Mouse (Mus musculus): ENCODE measurements around the gene Cebpg. TPM values are rescaled to one million over a fixed set of nuclear protein-coding genes. Genes with fewer than 3 reads are reported as not detected.

Gene Cebpg
- total RNA-seq, 2 experiments from 2014 or later: 29.8 to 86.5 TPM

DNA sequence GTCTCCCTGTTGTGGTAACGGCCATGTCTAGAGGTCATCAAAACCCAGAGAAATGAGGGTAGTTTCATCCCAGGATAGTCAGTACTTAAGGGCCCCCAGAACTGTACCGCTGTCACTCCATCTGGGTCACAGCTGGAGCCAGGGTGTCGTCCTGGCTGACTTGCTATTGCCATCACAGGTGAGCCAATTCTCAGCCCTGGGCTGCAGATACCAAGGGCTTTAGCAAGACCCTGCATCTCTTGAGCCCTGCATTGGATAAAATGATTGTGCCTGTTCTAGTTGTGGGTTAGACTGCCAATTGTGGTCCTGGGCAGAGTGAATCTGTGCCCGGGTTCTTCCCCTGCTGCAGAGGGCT is 30.1 kb downstream of the Cebpg start:
- ATAC-seq (ENCODE audit: poor library complexity, severe bottlenecking): no peak

DNA sequence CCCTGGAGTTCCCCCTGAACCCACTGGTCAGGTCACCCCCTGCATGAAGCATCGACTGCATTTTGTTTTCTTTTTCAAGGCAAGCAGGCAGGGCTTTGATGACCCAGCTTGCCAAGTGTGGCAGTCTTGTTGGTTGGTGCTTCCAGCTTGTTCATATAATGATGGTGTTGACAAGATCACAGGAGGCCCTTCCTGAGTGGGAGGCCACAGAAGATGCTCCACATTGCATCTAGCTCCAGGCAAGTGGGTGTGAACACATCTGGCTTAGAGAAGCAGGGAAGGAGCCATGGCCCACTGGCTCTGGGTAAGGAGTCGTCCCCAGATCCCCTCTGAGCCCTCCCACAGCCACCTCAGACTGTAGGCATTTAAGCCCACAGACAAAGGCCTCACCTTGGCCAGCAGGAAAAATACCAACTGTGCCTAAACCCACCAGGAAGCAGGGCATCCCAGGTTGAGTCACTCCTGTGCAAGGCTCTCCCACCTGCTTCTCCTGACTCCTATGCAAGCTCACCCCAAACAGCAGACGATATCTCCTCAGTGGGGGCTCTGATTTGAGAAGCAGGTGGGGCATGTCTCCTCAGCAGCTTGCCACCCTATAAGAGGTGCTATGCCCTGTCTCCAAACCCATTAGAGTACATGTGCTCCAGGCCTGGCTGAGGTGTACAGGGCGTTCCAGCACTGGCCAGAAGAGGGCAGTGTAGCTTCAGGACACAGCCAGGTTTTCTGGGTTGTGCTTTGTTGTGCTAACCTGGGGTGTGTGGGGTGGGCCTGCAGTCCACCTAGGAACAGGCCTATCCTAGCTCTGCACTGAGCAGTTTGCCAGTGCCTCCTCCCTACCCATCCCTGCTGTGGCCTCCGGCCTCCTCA is 30.7 kb downstream of the Cebpg start:
- peak; percentile 85 for ATAC-seq (ENCODE audit: poor library complexity, severe bottlenecking)

DNA sequence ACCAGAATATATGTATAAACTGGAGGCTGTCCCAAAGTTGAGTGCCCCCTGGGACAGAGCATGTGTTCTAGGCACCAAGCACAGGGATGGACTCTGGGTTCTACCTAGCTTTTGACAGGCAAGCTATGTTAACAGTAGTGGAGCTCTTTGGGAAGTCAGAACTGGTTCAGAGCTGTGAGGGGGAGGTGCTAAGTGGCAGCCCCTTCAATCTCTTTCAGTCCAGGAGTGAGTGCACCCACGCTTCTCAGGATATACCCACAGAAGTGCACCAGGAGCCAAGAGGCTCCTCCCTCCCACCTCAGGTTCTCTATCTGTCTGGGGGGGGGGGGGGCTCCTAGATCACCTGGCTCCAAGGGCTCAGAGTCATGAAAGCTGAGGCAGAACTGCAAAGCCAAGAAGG is 31.9 kb downstream of the Cebpg start:
- ATAC-seq (ENCODE audit: poor library complexity, severe bottlenecking): no peak

DNA sequence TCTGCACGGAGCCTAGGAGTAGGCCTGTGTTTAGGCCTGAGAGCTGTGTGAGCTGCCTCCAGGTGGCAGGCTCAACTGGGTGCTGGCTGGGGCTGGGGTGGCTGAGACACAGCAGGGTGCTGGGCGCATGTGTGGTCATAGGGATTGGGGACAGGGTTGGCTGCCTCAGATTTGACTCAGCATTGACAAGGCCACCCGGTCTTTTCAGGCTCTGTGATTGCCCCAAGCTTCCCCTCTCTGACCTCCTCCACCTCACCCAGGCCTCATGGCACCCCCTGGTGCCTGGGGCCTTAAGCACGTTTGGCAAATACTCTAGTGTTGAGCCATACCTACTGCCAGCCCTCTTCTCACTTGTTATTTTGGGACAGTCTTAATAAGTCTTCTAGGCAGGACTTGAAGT is 33.1 kb downstream of the Cebpg start:
- ATAC-seq (ENCODE audit: poor library complexity, severe bottlenecking): no peak

DNA sequence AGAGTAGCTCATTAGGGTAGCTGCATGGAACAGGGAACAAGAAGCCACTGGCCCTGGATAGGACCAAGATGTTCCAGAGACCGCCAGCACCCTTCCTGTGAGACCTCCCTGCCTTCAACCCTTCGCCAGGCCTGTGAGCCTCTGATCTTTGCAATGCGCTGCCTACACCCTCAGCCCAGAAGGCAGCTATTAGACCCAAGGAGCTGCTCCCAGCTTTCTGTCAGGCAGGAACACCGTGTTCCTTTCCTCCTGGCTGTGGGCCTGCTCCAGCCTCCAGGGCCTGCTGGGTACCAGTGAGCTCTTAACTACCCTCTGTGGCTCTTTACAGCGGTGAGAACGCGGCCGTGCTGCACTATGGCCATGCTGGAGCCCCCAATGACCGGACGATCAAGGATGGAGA is 35.0 kb downstream of the Cebpg start:
- ATAC-seq (ENCODE audit: poor library complexity, severe bottlenecking): no peak

DNA sequence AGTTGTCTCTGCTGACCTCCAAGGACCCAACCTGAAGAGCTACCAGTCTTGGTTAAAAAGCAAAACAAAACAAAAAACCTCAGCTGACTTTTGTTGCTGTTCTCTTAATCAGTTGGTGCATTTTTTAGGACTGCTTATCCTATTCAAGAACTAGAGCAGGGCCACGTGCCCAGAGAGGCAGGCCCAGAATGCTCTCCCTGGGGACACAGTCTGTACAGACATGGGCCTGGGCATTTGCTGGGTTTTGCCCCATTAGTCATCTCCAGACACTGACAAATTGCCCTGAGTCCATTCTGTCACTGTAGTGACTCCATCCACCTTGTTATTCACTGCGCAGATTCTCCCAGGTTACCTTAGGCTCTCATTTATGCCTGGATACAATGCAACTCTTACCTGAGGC is 41.1 kb downstream of the Cebpg start:
- no peak for ATAC-seq (ENCODE audit: poor library complexity, severe bottlenecking)

DNA sequence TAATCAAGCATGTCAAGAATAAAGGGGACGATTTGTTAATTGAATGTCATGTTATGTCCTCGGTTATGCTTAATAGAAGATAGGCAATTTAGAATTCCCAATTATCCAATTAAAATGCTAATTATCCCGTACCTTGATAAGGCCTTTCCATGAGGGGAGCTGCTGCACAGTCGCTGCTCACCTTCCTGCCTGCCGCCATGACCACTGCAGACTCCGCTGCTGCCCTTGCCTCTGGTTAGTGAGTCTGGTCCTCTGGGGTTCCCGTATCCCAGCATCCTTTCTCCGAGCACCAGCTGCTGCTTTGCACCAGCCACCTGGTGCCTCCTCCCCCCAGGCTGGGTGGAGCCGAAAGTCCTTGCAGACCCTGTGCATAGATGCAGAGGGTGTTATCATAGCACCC is 43.1 kb downstream of the Cebpg start:
- ATAC-seq (ENCODE audit: poor library complexity, severe bottlenecking): no peak

DNA sequence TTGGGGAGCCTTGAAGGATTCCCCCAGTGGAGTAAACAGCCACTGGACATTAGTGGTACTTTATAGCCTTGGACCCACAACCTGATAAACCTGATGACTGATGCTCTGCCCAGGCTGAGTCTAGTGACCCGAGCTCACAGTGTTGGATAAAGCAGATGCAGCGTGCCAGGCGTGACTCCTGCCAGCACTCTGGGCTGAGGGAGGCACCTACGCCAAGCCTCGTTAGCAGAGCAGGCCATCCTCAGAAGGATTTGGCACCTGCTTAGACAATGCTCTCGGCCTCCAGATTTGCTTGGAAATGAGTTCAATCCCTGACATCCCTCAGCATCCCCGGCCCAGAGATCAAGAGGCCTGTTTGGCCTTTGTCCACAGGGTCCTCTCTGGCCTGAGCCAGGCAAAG is 49.7 kb downstream of the Cebpg start:
- ATAC-seq (ENCODE audit: poor library complexity, severe bottlenecking): no peak

DNA sequence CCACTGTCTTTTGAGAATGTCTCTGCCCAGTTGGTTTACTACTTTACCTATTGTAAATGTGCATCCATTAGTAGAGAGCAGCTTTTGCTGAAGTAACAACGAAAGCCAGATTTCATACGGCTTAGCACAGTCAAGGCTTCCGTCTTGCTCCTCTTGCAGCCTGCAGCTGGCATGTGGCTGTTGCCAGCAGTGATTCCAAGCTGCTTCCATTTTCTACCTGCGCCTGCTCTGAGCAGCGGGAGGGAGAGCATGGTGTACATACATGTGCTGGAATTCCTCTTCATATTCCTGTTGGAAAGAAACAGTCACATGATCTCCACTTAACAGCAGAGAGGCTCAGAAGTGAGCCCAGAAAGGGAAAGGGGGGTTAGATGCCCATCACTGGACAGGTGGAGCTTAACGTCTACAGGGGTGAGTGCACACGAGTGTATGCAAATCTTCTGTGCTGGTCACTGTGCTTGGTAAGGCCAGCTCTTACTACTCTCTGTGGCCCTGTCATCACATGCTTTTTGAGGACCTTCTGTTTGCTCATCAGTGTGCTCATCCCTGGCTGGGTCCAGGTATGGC is 53.1 kb downstream of the Cebpg start:
- ATAC-seq (ENCODE audit: poor library complexity, severe bottlenecking): no peak

DNA sequence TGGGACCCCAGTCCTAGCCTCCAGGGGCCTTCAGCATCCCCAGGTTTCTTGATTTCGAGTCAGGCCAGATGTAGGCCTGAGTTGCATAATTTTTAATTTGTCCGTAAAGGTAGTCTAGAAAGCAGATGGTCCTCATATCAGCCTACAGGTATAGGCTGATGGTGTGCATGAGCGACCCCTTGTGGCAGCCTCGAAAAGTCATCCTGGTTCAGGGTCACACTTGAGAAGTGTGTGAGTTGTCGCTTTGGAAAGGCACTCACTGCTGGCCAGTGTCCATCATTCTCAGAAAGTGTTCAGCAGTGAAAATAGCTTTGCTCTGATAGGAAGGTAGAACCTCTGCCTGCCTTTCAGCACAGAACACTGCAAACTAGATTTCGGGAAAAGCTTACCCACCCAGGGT is 55.5 kb downstream of the Cebpg start:
- peak; percentile 54 for ATAC-seq (ENCODE audit: poor library complexity, severe bottlenecking)

Other genes starting within 250 kb of the Cebpg start
- not detected in 2 replicates for gene Chst8, start 243.9 kb downstream of the Cebpg start, total RNA-seq (2015)
- not detected in 2 replicates for gene Chst8, start 243.9 kb downstream of the Cebpg start, total RNA-seq (2017)
- gene Pepd, start 144.2 kb downstream of the Cebpg start, total RNA-seq (2015): 43.8 and 61.5 TPM in 2 replicates
- gene Pepd, start 144.2 kb downstream of the Cebpg start, total RNA-seq (2017): 50.2 and 54.4 TPM in 2 replicates
- 48.7 and 57.0 TPM in 2 replicates for gene Cebpa, start 62.7 kb upstream of the Cebpg start, total RNA-seq (2015)
- 21.7 and 22.4 TPM in 2 replicates for gene Cebpa, start 62.7 kb upstream of the Cebpg start, total RNA-seq (2017)
- not detected in 2 replicates for gene Slc7a10, start 129.8 kb upstream of the Cebpg start, total RNA-seq (2015)
- gene Slc7a10, start 129.8 kb upstream of the Cebpg start, total RNA-seq (2017): not detected in 2 replicates
- gene Lrp3, start 158.9 kb upstream of the Cebpg start, total RNA-seq (2015): not detected in 2 replicates
- not detected in 2 replicates for gene Lrp3, start 158.9 kb upstream of the Cebpg start, total RNA-seq (2017)

Measured in megakaryocyte, adult 5-6 weeks (primary cell).